Mouse (Mus musculus): ENCODE data around the gene Iqcd.

Iqcd gene

DNA sequence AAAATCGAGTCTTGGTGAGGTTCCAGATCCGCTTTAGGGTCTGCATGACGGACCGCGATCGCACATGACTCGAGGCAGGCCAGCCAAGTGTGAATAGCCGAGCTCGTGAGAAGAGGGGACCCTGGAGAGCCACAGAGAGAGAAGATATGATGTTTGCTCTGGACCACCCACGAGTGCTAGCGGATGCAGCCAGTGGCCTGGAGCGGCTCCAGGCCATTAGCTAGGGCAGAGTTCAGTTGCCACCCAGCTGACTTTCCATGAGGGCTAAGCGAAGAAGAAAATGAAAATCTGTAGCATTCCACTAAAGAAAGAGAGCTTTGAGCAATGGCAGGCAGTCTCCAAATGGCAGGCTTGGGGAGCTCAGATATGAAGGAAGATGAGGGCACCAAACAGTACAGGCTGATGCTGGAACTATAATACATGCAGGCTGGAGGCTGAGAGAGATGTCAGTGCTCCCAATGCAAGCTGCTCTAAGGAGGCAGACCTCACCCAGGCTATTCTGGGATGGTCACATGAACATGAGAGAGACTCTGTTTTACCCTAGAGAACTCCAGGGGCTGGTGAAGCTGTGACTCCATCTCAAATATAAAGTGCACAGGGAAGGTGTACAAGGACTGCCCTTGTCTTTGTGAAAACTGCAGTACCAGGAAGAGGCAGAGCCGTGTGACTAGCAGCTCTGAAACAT, 17.6 kb upstream of the Iqcd start:
- no peak for DNase-seq (ENCODE audit: low spot score in 2 of 2)

DNA sequence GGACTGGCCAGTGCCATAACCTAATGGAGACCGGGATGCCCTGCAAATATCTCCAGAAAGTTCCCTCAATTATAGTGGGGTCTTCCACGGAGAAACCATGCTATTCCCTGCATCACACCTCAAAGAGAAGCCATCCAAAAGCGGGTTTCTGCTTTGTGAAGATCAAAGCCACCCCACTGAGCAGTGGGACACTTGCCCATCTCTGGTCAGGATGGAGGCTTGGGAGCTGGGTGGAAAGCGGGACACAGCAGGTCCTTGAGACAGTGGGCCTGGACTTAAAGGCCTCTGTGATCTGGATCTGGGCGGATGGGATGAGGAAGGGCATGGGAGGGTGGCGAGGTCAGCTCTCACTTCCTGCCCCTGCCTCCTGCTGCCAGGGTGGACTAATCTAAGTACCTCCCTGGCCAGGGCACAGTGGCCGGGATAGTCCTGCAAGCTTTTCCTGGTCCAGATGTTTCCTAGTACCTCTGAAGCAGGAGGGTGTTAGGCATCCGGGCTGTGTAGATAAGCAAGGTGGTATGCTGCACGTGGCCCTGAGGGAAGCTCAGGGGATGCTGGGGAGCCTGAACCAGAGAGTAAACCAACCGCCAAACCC, 14.2 kb upstream of the Iqcd start:
- DNase-seq (ENCODE audit: low spot score in 2 of 2): no peak

DNA sequence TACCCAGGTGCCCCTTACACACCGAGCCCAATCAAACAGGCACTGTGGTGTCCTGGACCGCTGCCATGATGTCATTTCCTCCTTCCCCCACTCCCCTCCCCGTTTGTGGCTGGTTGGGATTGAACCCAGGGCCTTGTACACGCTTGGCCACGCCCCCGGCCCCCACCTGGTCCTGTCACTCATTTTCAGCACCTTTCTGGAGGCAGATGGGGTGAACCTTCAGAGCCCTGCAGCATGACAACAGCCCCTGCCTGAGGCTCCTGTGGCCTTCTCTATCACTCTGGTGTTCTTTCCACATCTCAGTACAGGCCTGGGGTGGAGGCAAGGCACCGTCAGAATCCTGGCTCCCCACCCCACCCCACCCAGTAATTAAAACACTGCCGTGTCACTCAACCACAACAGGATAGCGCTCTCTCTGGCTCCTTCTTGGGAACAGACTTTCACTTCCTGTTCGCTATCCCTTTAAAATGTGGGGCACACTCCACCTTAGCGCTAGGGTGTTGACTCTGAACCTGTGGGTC, 12.0 kb upstream of the Iqcd start:
- DNase-seq (ENCODE audit: low spot score in 2 of 2): no peak

DNA sequence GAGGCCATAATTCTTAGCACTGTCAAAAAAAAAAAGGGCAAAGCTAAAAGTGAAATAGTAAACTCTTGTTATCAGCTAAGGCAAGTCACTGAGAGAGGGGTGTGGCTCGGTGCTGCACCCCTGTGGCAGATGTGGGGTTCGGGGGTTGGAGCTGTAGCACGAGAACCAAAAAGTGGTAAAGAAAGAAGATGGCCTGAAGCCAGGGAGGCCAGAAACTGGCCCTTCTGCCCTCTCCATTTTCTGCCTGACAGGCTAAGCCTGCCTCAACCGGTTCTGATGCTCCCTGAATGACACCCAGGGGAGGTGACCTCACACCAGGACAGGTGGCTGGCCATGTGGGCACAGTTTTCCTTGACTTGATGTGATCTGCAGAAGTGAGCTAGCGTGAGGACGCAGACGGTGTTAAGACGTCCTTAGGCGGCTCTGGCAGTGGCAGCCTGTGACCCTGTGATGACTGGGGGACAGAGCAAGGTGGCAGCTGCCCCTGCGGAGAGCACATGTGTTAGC, 10.8 kb upstream of the Iqcd start:
- DNase-seq (ENCODE audit: low spot score in 2 of 2): peak; percentile 69 to 80

DNA sequence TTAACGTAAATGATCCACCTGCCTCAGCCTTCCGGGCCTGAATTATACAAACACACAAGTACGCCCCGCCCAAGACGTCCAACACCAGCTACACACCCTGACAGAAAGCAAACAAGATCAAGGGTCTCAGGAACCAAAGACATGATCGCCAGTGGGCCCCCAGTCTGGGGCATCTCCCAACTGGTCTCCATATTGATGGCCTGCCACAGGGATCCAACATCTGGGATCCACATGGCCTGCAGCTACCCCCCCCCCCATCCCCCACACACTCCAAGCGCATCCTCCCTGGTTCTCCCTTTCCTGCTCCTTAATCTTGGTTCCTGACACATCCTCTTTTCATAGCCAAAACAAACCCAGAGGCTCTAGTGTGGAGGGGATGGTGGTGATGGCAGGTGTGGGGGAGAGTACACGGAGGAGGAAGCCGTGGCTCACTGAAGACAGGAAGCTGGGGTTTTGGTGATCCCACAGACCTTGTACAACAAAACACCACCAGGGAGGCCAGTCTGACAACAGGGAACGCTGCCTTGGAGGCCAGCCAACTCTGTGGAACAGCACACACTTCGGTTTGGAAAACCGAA, 10.2 kb upstream of the Iqcd start:
- DNase-seq (ENCODE audit: low spot score in 2 of 2): peak; percentile 72 to 75

DNA sequence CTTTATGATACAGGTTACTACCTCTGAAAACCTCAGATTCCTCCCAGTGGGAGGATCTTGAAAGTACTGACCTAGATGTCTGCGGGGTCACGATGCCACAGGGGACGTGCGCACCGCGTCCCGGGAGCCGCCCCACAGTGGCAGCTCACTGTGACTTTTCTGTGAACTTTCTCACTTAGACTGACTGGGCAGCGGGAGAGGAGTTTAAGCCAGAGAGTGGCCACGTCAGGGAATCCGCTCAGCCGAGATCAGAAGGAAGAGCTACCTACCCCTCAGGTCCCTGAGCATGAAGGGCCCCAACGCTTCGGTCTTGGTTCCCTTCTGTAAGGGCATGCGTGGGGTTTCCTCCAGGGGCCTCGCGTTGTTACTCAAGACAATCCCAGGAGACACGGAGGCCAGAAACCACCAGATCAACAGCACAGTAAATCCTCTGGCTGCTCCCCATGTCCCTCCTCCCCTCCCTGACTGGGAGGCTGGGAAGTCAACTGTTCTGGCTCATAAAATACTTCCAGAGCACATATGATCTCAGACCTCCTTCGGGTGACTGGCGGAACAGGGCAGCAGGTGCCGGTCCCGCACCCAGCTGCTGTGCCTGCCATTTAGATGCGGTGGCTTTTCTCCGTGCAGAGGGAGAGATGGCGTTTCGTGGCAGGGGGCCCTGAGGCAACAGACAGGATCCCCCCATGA, 9.5 kb upstream of the Iqcd start:
- peak; percentile 47 to 51 for DNase-seq (ENCODE audit: low spot score in 2 of 2)

DNA sequence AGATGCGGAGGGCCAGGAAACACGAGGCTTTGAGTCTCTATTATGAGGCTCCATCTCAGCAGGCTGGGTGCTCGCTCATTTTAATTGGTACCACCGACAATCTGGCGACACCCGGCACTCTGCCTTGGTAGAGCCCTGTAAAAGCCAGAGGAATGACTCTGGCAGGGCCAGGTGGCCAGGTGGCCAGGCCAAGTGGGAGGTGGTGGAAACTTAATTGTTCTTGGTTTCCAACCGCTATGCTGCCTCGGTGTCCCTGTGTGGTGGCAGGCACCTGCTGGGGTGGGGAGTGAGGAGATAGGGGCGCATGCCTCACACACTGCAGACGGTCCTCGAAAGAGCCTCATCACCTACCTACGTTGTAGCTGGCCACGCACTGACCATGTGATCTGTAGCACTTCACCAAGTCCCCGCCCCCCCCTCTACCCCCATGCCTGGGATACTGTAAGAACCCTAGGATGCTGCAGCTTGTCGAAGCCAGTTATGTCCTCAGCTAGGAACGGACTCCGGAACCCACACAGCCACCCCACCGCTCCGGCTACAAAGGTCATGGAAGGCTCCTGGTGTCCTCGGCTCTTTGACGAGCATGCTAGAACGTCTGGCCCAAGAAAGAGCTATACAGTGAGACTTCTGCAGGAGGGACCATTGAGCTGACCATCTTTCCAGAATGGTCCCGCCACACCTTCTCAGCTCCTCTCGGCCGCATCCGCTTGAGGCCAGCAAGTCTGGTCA, 8.8 kb upstream of the Iqcd start:
- DNase-seq (ENCODE audit: low spot score in 2 of 2): no peak

DNA sequence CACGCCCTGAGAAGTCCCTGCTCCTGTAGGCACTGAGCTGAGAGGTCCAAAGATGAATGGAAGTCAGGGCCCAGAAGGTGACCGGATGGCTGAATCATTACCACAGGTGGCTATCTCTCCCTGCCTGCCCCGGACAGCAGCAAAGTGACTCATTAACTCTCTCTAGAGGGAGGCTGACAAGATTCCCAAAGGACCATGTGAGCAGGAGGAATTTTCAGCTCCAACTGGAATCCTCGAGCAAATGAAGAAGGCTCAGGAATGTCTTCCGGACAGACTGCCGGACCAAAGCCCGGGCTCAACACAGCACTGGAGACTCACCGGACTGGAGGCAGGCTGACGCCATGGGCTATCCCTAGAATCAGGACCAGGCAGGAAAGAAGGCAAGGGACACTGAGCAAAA, 6.8 kb upstream of the Iqcd start:
- no peak for DNase-seq (ENCODE audit: low spot score in 2 of 2)

DNA sequence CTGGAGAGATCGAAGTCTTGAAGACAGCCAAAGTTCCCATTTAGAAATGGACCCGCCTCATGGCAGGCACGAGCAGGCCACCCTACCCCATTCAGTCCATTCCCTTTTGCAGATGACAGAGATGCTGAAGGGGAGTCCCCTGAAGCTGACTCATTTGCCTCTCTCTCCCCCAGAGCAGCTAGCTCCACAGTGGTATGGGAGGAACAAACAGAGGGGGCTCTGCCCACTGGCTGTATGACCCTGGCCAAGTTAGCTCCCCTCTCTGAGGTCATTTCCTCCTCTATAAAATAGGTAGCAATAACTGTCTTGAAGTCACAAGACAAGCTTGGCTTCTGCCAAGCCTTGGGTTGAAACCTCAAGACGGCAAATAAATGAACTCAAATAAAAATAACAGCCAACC, 5.3 kb upstream of the Iqcd start:
- DNase-seq (ENCODE audit: low spot score in 2 of 2): peak; percentile 40 to 44

DNA sequence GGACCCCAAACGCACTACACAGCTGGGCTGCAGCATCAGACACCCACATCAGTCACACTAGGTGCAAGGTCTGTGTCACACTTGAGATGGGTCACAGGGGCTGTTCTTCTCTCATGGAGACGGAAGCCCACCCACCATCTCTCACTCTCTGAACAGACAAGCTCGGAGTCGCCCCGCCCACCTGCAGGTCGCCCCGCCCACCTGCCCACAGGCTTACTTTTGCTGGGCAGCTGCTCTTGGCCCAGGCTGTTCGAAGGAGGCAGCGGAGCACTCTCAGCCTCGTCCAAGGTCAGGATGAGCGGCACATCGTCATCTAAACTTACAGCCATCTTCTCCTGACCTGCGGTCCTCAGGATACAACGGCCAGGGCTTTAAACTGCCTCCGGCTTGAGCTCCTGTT, 3.8 kb upstream of the Iqcd start:
- no peak for DNase-seq (ENCODE audit: low spot score in 2 of 2)

DNA sequence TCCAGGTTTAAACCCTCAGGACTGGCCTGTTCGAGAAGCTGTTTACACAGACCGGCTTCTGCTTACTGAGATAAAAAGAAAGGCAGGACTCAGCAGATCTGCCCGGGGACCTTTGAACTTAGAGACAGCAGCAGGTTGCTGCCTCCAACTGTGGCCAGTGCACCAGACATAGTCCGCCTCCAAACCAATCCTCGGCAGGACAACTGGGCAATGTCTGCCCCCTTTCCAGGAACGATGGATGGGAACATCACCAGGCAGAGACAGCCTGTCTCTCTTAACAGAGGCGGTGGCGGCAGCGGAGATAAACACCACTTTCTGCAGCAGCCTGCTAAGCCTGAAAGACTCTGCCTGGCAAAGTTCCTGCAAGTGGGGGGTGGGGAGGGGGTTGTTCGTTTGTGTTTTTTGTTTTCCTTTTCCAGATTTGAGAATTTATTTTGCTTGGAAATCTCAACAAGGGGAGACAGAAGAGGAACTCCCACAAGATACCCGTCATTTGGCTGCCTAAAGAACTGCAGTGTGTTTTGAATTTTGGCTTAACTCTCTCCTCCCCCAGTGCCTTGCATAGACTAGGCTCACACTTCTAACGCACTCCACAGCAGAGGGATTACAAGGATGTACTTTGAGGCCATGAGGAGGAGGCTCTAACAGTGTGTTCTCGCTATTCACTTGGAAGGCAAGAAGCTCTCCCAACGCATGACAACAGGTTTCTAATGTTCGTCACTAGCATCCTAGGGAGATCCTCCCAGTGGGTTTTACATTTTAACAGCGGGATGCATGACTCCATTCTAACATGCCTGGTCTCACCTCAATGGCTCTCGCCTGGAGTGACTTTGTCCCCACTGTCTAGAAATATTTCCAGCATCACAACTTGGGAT, 1.8 kb upstream of the Iqcd start:
- peak in 1 of 2 experiments; percentile 58 for DNase-seq (ENCODE audit: low spot score in 2 of 2)

DNA sequence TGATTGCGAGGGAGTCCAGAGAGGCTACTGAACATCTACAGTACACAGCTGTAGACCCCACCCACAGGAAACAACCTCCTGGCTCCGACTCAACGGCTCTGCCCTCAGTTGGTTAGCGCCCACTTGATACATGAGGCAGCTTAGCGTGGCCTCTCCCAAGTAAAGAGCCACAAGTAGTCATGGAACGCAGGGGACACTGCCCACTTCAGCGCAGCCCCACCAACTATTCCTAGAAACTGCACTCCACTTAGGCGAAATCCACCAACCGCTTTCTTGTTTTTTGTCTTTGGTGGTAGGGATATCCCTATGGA, 1.2 kb upstream of the Iqcd start:
- peak; percentile 67 to 79 for DNase-seq (ENCODE audit: low spot score in 2 of 2)

DNA sequence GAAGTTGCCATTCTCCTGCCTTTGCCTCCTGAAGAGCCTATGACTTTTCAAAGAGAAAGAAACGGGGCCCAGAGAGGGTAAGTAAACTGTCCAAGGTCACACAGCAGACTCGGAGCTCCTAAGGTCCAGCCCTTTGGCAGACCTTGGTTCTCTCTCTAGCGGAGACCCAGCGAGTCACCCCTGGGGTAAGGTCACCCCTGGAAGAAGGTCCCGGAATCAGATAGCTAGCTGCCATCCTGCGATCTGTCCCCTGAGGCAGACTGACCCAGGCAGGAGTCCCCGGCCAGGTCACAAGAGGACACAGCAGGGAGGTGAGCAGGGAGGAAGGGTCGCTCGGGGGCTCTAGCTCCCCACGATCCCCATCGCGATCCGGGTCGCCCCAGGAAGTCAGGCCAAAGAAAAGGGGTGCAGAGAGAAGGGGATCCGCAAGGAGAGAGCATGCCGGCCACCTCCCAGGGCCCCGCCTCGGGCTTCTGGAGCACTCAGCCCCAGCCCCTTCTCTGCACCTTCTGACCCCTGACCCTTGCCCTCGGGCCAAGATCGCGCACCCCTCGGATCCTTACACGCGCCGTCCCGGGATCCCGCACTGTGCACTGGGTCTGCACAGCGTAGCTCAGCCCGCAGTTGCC, 762 bp upstream of the Iqcd start:
- peak in 1 of 2 experiments; percentile 34 for DNase-seq (ENCODE audit: low spot score in 2 of 2)

DNA sequence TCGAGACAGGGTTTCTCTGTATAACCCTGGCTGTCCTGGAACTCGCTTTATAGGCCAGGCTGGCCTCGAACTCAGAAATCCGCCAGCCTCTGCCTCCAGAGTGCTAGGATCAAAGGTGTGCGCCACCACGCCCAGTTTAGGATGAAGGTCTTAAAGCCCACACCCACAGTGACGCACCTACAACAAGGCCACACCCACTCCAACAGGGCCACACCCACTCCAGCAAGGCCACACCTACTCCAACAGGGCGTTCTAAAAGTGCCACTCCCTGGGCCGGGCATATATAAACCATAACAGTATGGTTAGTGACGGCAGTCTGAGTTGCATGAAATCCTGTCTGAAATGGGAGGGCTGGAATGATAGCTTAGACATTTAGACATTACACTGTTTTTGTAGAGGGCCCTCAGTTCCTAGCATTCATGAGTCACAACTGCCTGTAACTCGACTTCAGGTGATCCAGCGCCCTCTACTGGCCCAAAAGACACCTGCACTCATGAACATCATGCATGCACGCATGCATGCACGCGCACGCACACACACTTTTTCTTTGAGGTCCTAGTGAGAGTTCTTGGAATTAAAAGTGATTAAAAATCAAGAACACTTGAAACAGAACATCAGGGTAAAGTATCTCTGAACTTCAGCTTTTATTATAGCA, 1.7 kb downstream of the Iqcd start:
- DNase-seq (ENCODE audit: low spot score in 2 of 2): peak in 1 of 2 experiments; percentile 29

DNA sequence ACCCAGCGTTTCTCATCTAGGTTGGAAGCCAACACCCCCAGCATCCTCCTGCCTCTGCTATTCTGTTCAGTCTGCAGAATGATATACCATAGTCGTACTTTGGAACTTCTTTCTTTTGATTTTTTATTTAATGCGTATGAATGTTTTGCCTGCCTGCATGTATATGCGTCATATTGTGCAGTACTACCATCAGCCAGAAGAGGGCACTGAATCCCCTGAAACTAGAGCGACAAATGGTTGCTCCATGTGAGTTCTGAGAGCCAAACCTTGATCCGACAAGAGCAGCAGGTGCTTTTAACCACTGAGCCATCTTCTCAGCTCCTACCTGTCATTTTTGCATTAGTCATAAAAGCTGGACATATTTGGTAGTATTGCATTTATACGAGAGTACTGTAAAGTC, 3.3 kb downstream of the Iqcd start:
- DNase-seq (ENCODE audit: low spot score in 2 of 2): no peak

DNA sequence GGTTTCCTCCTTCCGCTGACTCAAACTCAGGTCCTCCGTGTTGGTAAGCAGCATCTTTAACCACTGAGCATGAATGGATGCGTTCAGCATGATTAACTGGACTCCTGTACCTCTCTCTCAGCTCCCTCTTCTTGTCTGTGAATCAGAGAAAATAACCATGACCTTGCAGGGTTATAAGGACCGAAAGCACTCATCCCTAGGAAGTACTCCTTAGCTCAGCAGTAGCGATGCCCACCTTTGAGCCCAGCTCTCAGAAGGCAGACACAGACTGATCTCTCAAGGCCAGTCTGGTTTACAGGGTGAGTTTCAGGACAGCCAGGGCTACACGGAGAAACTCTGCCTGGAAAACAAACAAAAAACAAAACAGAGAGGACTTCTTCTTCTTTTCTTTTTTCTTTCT, 5.7 kb downstream of the Iqcd start:
- DNase-seq (ENCODE audit: low spot score in 2 of 2): no peak

DNA sequence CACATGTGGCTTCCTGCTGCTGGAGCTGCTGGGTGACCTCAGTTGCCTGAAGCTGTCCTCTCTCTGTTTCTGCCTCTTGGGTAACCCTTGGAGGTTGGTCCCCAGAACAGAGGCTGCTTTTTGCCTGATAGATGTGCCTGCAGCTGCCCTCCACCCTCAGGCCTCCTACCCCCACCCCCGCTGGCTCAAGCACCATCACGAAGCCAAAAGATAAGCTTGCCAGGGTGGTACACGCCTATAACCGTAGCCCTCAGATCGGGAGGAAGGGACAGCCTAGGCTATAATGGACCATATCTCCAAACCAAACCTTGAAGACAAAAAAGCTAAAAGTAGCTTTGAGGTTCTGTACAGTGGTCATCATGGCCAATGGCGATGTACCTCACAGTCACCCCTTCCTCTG, 10.8 kb downstream of the Iqcd start:
- peak; percentile 49 to 57 for DNase-seq (ENCODE audit: low spot score in 2 of 2)

DNA sequence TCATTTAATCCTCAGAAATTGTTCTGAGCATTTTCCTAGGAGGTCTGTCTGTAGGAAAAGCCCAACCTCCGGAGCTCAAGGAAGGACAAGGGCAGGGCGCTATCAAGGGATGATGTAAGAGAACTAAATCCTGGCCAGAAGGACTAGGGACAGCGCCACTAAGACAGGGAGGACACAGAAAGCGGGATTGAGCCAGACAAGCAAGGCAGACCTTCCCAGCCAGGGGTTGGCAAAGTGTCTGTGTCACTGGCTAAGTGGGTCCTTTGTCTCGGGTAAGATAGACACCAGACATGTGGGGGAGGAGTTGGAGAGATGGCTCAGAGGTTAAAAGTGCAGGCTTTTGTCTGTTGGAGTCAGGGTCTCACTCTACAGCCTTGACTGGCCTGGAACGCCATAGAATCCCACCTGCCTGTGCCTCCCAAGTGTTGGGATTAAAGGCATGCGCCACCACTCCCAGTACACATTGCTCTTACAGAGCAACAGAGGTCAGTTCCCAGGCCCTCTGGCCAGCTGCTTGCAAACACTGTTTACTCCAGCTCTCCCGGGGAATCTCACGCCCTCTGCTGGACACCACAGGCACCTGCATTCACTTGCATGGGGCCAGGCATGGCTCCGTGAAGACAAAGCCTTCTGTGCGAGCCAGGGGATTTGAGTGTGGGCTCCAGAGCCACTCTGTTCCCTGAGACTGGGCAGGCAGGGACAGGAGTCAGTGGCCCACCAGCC, 12.3 kb downstream of the Iqcd start:
- DNase-seq (ENCODE audit: low spot score in 2 of 2): no peak

DNA sequence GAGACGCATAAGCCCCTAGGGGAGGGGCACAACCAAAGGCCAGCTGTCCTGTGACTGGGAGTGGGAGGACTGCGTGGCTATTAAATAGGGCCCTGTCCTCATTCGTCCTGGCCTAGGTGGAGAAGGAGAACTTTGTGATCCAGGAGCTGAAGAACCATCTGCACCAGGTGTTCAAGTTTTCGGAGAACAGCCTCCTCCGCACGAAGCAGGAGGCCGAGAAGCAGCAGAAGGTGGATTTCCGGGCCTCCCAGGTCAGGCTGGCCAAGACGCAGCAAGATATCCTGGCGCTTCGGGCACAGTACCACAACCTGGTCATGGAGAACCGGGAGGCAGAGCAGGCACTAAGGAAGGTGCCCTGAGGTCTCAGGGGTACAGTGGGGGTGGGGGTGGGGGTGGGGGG, 13.4 kb downstream of the Iqcd start:
- DNase-seq (ENCODE audit: low spot score in 2 of 2): no peak

Data from spleen, postnatal 36 days (tissue).